Mouse (Mus musculus) cortical plate, adult 2 months (tissue): ENCODE measurements around the gene Rhbg.
"Not testable (repeated sequence)": the region's sequence is repeated elsewhere in the genome, so short reads cannot be mapped to it uniquely, and the experiment has no call there.

Experiments used
- CTCF ChIP-seq: fragments of 200-500 bp; IDR thresholded peaks from 2 replicates; pipeline ENCODE4 v1.5.1; 2011; ENCODE audit warnings: mild to moderate bottlenecking, control low read depth, low read length; ENCODE audit not compliant: insufficient read depth; ENCODE audit errors: extremely low read depth
- POLR2A ChIP-seq: fragments of 200-500 bp; IDR thresholded peaks from 2 replicates; pipeline ENCODE4 v1.6.1; 2011; ENCODE audit warnings: mild to moderate bottlenecking, low read length, control low read depth; ENCODE audit not compliant: insufficient read depth; ENCODE audit errors: extremely low read depth

DNA sequence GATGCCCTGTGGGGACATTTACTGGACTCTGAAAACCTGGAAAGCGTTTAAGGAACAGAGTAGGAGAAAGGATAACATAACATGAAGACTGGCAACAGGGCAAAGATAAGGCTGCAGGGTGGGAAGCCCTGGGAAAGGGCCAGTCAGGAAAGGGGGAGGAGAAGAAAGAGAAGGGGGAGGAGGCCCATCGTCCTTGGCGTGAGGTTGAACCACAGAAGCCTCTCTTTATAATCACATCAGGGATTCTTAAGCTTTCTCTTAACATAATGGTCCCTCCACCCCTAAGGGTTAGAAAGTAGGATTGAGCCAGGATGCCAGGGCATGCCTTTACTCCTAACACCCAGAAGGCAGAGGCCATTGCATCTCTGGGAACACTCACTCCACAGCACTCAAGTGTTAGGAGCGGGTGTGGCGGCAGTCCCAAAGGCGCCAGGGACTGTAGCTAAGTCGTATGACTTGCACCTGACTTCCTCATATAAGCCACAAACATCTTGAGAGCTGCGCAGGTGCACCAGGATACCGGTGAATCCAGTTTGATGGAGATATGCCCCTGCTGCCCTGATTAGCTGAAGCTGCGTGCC, 33.7 kb upstream of the Rhbg start:
- not testable (repeated sequence) for TF ChIP-seq CTCF, POLR2A
